Mouse (Mus musculus): ENCODE results near the gene Wwp2. TPM values are rescaled to one million over a fixed set of nuclear protein-coding genes. Genes with fewer than 3 reads are reported as not detected.
A peak's percentile ranks its signal among the peaks of the same experiment; 100 is the strongest.
"Not testable (repeated sequence)": the region's sequence is repeated elsewhere in the genome, so short reads cannot be mapped to it uniquely, and the experiment has no call there.

Wwp2 gene
- total RNA-seq, 4 experiments from 2014 or later = 43.6 to 51.3 (median 44.5) TPM

GRCm38 (mm10) chr8:107473369-107473768, 37.2 kb downstream of the Wwp2 start:
- no peak for DNase-seq (ENCODE audit: low spot score in 2 of 2)

- DNase-seq (ENCODE audit: low spot score in 2 of 2) = no peak
These were observed 39.4 kb downstream of the Wwp2 start for GRCm38 (mm10) chr8:107475613-107476012.

- DNase-seq (ENCODE audit: low spot score in 2 of 2) = not testable (repeated sequence)
These were observed 40.6 kb downstream of the Wwp2 start for GRCm38 (mm10) chr8:107476786-107477185.

- no peak for DNase-seq (ENCODE audit: low spot score in 2 of 2)
These were observed 42.6 kb downstream of the Wwp2 start for GRCm38 (mm10) chr8:107478728-107479127.

GRCm38 (mm10) chr8:107480436-107480835, 44.3 kb downstream of the Wwp2 start:
- no peak for DNase-seq (ENCODE audit: low spot score in 2 of 2)

GRCm38 (mm10) chr8:107483250-107483649, 47.1 kb downstream of the Wwp2 start:
- no peak for DNase-seq (ENCODE audit: low spot score in 2 of 2)

GRCm38 (mm10) chr8:107484956-107485355, 48.8 kb downstream of the Wwp2 start:
- no peak for DNase-seq (ENCODE audit: low spot score in 2 of 2)

- DNase-seq (ENCODE audit: low spot score in 2 of 2) = no peak
These were observed 52.4 kb downstream of the Wwp2 start for GRCm38 (mm10) chr8:107488551-107488950.

- DNase-seq (ENCODE audit: low spot score in 2 of 2) = no peak
These were observed 52.9 kb downstream of the Wwp2 start for GRCm38 (mm10) chr8:107489086-107489485.

- DNase-seq (ENCODE audit: low spot score in 2 of 2) = no peak
These were observed 53.8 kb downstream of the Wwp2 start for GRCm38 (mm10) chr8:107489921-107490320.

DNA sequence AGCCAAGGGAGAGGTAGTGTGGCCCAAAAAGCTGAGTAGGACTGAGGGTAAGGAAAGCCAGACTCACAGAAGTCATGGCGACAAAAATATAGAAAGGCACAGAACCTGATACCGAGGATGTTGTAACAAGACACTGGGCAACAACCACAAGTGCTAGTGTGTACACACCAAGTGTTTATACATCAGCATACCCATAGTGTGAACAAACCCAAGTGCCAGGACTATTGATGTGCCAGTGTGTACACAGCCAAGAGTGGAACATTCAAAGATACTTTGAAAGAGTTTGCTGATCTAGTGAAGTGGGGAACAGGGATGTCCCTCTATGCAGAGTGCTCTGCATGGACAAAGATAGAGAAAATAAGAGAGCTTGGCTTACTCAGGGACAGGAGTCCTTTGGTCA, 54.5 kb downstream of the Wwp2 start:
- no peak for DNase-seq (ENCODE audit: low spot score in 2 of 2)

DNA sequence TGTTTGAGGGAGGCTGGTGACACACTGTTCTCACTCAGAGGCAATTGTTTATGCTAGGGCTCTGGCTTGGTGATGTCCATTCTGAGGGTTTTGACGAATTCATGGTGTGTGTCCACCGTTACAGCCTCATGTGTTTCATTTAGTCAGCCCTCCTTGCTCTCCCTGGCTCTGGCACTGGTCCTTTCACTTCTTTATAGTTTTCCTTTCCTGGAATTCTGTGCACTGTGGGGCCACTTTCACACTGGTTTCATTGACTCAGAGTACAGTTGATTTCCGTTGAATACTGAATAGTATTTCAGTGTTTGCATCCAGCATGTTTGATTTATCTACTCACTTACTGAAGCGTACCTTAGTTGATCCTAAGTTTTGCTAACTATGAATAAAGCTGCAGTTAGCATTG, 55.0 kb downstream of the Wwp2 start:
- DNase-seq (ENCODE audit: low spot score in 2 of 2) = no peak

GRCm38 (mm10) chr8:107491831-107492230, 55.7 kb downstream of the Wwp2 start:
- no peak for DNase-seq (ENCODE audit: low spot score in 2 of 2)

DNA sequence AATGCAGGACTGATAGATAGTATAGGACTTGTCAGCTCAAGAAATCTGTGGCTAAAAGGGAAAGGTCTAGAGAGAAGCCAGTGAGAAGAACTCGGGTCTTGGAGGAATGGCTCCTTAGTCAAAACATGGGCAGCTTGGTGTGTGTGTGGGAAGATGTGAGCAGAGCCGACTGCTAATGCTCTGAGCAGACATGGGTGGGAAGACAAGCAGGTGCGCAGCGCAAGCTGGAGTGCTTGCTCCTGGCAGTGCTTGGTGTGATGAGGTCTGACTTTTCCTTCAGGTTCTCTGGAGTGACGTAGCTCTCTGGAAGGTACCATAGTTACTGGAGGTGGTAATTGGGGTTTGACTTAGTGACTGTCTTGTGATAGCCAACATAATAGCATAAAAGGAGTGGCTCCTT, 56.6 kb downstream of the Wwp2 start:
- peak in 1 of 2 experiments; percentile 55 for DNase-seq (ENCODE audit: low spot score in 2 of 2)

DNA sequence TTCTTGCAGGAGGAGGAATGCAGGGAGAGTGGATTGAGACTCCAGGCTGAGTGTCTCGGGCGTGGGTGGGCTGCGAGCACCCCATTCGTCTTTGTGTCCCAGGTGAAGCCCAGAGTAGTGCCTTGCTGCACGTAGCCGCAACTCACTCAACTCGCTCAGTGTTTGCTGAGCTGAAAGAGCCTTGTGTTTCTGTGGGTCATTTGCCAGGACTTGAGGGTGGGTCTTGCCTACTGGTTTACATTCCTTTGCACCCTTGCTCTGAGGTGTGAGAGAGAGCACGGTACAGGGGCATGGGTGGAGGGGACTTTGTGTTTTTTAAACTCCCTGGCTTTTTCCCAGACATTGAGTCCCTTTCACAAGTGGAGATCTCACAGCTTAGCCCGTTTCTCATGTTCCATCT, 59.3 kb downstream of the Wwp2 start:
- DNase-seq (ENCODE audit: low spot score in 2 of 2) = no peak

GRCm38 (mm10) chr8:107497708-107498107, 61.5 kb downstream of the Wwp2 start:
- no peak for DNase-seq (ENCODE audit: low spot score in 2 of 2)

DNA sequence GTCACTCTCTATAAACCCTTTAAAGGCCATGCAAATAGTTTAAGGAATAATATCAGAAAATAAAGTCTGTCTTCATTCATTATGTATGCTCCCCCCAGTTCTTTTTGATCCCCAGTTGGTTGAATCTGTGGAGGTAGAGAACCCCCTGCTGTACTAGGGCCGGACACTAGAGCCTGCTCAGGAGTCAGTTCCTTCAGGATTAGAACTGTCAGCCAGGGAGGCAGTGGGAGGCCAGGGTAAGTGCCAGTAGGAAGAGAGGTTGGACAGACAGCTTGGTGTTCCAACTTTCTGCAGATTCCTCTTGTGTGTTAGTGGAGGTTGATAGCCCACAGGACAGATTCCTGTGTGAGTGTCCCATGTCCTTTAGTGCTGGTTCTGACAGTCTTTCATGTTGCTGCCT, 62.2 kb downstream of the Wwp2 start:
- no peak for DNase-seq (ENCODE audit: low spot score in 2 of 2)

- no peak for DNase-seq (ENCODE audit: low spot score in 2 of 2)
These were observed 62.6 kb downstream of the Wwp2 start for GRCm38 (mm10) chr8:107498806-107499205.

DNA sequence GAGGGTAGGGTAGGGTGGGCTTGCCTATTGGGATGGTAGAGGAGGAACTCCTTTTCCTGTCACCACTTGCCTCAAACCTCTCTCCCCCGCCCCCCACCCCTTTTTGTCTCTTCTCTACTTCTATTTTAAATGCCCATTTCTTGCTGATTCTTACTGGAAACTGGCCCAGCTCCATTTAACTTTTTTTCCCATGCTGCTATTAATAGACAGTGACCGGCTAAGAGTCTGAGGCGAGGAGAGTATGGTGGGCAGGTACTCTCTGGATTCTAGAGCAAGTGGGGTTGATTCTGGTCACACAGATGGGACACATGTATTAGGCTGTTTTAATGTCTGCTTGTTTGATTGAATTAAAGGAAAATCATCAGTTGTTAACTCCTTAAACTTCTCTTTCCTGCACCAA, 63.4 kb downstream of the Wwp2 start:
- DNase-seq (ENCODE audit: low spot score in 2 of 2) = no peak

- DNase-seq (ENCODE audit: low spot score in 2 of 2) = no peak
These were observed 66.2 kb downstream of the Wwp2 start for GRCm38 (mm10) chr8:107502407-107502806.

- no peak for DNase-seq (ENCODE audit: low spot score in 2 of 2)
These were observed 66.8 kb downstream of the Wwp2 start for GRCm38 (mm10) chr8:107502922-107503321.

- DNase-seq (ENCODE audit: low spot score in 2 of 2) = no peak
These were observed 67.2 kb downstream of the Wwp2 start for GRCm38 (mm10) chr8:107503354-107503753.

- no peak for DNase-seq (ENCODE audit: low spot score in 2 of 2)
These were observed 68.2 kb downstream of the Wwp2 start for GRCm38 (mm10) chr8:107504239-107504985.

GRCm38 (mm10) chr8:107505271-107505670, 69.1 kb downstream of the Wwp2 start:
- no peak for DNase-seq (ENCODE audit: low spot score in 2 of 2)

Measured in left cerebral cortex, adult 8-10 months (tissue).